Mouse (Mus musculus): ENCODE measurements around the gene Trappc2l.

Gene Trappc2l

GRCm38 (mm10) chr8:122652643-122653042, 41.2 kb downstream of the Trappc2l start:
- no peak for DNase-seq (ENCODE audit: extremely low read depth, low read depth)

GRCm38 (mm10) chr8:122654768-122655167, 43.3 kb downstream of the Trappc2l start:
- no peak for DNase-seq (ENCODE audit: extremely low read depth, low read depth)

- no peak for DNase-seq (ENCODE audit: extremely low read depth, low read depth)
These were observed 44.9 kb downstream of the Trappc2l start for GRCm38 (mm10) chr8:122656056-122656999.

GRCm38 (mm10) chr8:122658149-122658806, 46.8 kb downstream of the Trappc2l start:
- no peak for DNase-seq (ENCODE audit: extremely low read depth, low read depth)

- no peak for DNase-seq (ENCODE audit: extremely low read depth, low read depth)
These were observed 47.3 kb downstream of the Trappc2l start for GRCm38 (mm10) chr8:122658807-122659160.

GRCm38 (mm10) chr8:122660022-122660421, 48.6 kb downstream of the Trappc2l start:
- no peak for DNase-seq (ENCODE audit: extremely low read depth, low read depth)

GRCm38 (mm10) chr8:122661138-122661537, 49.7 kb downstream of the Trappc2l start:
- DNase-seq (ENCODE audit: extremely low read depth, low read depth): no peak

GRCm38 (mm10) chr8:122661894-122662293, 50.5 kb downstream of the Trappc2l start:
- no peak for DNase-seq (ENCODE audit: extremely low read depth, low read depth)

GRCm38 (mm10) chr8:122663106-122663505, 51.7 kb downstream of the Trappc2l start:
- no peak for DNase-seq (ENCODE audit: extremely low read depth, low read depth)

GRCm38 (mm10) chr8:122663670-122664069, 52.2 kb downstream of the Trappc2l start:
- DNase-seq (ENCODE audit: extremely low read depth, low read depth): no peak

GRCm38 (mm10) chr8:122665221-122665620, 53.8 kb downstream of the Trappc2l start:
- DNase-seq (ENCODE audit: extremely low read depth, low read depth): no peak

GRCm38 (mm10) chr8:122665667-122666316, 54.4 kb downstream of the Trappc2l start:
- no peak for DNase-seq (ENCODE audit: extremely low read depth, low read depth)

All from MEL-GATA-1-ER (cell line).